Mouse (Mus musculus): ENCODE measurements around the gene Sfpq.
"Not testable (repeated sequence)": the region's sequence is repeated elsewhere in the genome, so short reads cannot be mapped to it uniquely, and the experiment has no call there.

The Sfpq gene

GRCm38 (mm10) chr4:127021151-127021945, at the start of gene Sfpq:
Gene Sfpq, plus strand, starts transcription at chr4:127021324.
- peak; percentile 100 for DNase-seq

- DNase-seq = peak; percentile 79
Measured at GRCm38 (mm10) chr4:126977467-126977866, 43.7 kb upstream of the Sfpq start.

- no peak for DNase-seq
Measured at GRCm38 (mm10) chr4:126978706-126979105, 42.4 kb upstream of the Sfpq start.

- DNase-seq = no peak
Measured at GRCm38 (mm10) chr4:126983321-126983720, 37.8 kb upstream of the Sfpq start.

- not testable (repeated sequence) for DNase-seq
Measured at GRCm38 (mm10) chr4:126983736-126984525, 37.2 kb upstream of the Sfpq start.

- peak; percentile 18 for DNase-seq
Measured at GRCm38 (mm10) chr4:126986768-126987167, 34.4 kb upstream of the Sfpq start.

GRCm38 (mm10) chr4:126988503-126988902, 32.6 kb upstream of the Sfpq start:
- peak; percentile 48 for DNase-seq

- DNase-seq = no peak
Measured at GRCm38 (mm10) chr4:126990553-126990952, 30.6 kb upstream of the Sfpq start.

GRCm38 (mm10) chr4:126992356-126992755, 28.8 kb upstream of the Sfpq start:
- DNase-seq = no peak

GRCm38 (mm10) chr4:126999372-126999771, 21.8 kb upstream of the Sfpq start:
- DNase-seq = not testable (repeated sequence)

GRCm38 (mm10) chr4:127000601-127001105, 20.5 kb upstream of the Sfpq start:
- DNase-seq = no peak

GRCm38 (mm10) chr4:127004384-127004783, 16.7 kb upstream of the Sfpq start:
- DNase-seq = no peak

- DNase-seq = peak; percentile 45
Measured at GRCm38 (mm10) chr4:127005113-127005936, 15.8 kb upstream of the Sfpq start.

- DNase-seq = peak; percentile 95
Measured at GRCm38 (mm10) chr4:127015294-127015993, 5.7 kb upstream of the Sfpq start.

- DNase-seq = peak; percentile 90
Measured at GRCm38 (mm10) chr4:127016366-127016765, 4.8 kb upstream of the Sfpq start.

GRCm38 (mm10) chr4:127020411-127021150, 543 bp upstream of the Sfpq start:
- DNase-seq = no peak

- DNase-seq = peak; percentile 86
Measured at GRCm38 (mm10) chr4:127021989-127022626, 984 bp downstream of the Sfpq start.

- no peak for DNase-seq
Measured at GRCm38 (mm10) chr4:127023201-127023600, 2.1 kb downstream of the Sfpq start.

GRCm38 (mm10) chr4:127024240-127024639, 3.1 kb downstream of the Sfpq start:
- DNase-seq = no peak

GRCm38 (mm10) chr4:127026826-127027225, 5.7 kb downstream of the Sfpq start:
- no peak for DNase-seq
